Mouse (Mus musculus) G1E (cell line): ENCODE data around the gene Spen.

Source experiments
- CTCF ChIP-seq: IDR thresholded peaks from 2 replicates; pipeline ENCODE4 v1.5.1; 2012; ENCODE audit warnings: low read depth, low read length, inconsistent platforms, mixed read lengths
- POLR2AphosphoS5 ChIP-seq: IDR thresholded peaks from 2 replicates; pipeline ENCODE4 v1.6.1; 2012; ENCODE audit warnings: low read depth, low read length, inconsistent platforms; ENCODE audit not compliant: insufficient replicate concordance

- TF ChIP-seq POLR2AphosphoS5, result no peak
- no peak for TF ChIP-seq CTCF
These were observed 65.6 kb downstream of the Spen start for GRCm38 (mm10) chr4:141472641-141473321.
